Mouse (Mus musculus) liver, adult (tissue): ENCODE data around the gene Lss.

Source experiments
- GATA4 ChIP-seq: IDR thresholded peaks from 2 replicates; pipeline ENCODE4 v1.6.1; 2014; ENCODE audit warnings: mild to moderate bottlenecking, low read length; ENCODE audit not compliant: insufficient replicate concordance

Lss gene

GRCm38 (mm10) chr10:76531375-76531774, at the start of gene Lss:
Lss (plus strand) TSS chr10:76531588.
- no peak for TF ChIP-seq GATA4

- TF ChIP-seq GATA4: no peak
Observed at GRCm38 (mm10) chr10:76486302-76486701, 45.1 kb upstream of the Lss start.

- TF ChIP-seq GATA4: no peak
Observed at GRCm38 (mm10) chr10:76488265-76488664, 43.1 kb upstream of the Lss start.

GRCm38 (mm10) chr10:76489205-76489604, 42.2 kb upstream of the Lss start:
- no peak for TF ChIP-seq GATA4

- no peak for TF ChIP-seq GATA4
Observed at GRCm38 (mm10) chr10:76493527-76493926, 37.9 kb upstream of the Lss start.

- no peak for TF ChIP-seq GATA4
Observed at GRCm38 (mm10) chr10:76495501-76495900, 35.9 kb upstream of the Lss start.

- TF ChIP-seq GATA4: no peak
Observed at GRCm38 (mm10) chr10:76496366-76496765, 35.0 kb upstream of the Lss start.

GRCm38 (mm10) chr10:76497522-76497921, 33.9 kb upstream of the Lss start:
- no peak for TF ChIP-seq GATA4

GRCm38 (mm10) chr10:76504271-76504943, 27.0 kb upstream of the Lss start:
- no peak for TF ChIP-seq GATA4

- TF ChIP-seq GATA4: no peak
Observed at GRCm38 (mm10) chr10:76505865-76506264, 25.5 kb upstream of the Lss start.

GRCm38 (mm10) chr10:76512965-76513583, 18.3 kb upstream of the Lss start:
- TF ChIP-seq GATA4: no peak

GRCm38 (mm10) chr10:76530922-76531321, 466 bp upstream of the Lss start:
- no peak for TF ChIP-seq GATA4

- TF ChIP-seq GATA4: no peak
Observed at GRCm38 (mm10) chr10:76531828-76532227, 440 bp downstream of the Lss start.

GRCm38 (mm10) chr10:76535526-76535925, 4.1 kb downstream of the Lss start:
- no peak for TF ChIP-seq GATA4

- no peak for TF ChIP-seq GATA4
Observed at GRCm38 (mm10) chr10:76537619-76538018, 6.2 kb downstream of the Lss start.

- TF ChIP-seq GATA4: no peak
Observed at GRCm38 (mm10) chr10:76541336-76542085, 10.1 kb downstream of the Lss start.
